Mouse (Mus musculus): ENCODE measurements around the gene App. TPM values are rescaled to one million over a fixed set of nuclear protein-coding genes. Genes with fewer than 3 reads are reported as not detected.

Gene App
- total RNA-seq (2017), result 130 and 135 TPM in 2 replicates

GRCm38 (mm10) chr16:85173373-85174081, at the start of gene App:
Gene App, minus strand, starts transcription at chr16:85173766.
- peak; percentile 82 for ATAC-seq (ENCODE audit: extremely low read depth, insufficient number of reproducible peaks, low FRiP score, poor library complexity, severe bottlenecking)

GRCm38 (mm10) chr16:85215846-85216245, 42.3 kb upstream of the App start:
- no peak for ATAC-seq (ENCODE audit: extremely low read depth, insufficient number of reproducible peaks, low FRiP score, poor library complexity, severe bottlenecking)

- no peak for ATAC-seq (ENCODE audit: extremely low read depth, insufficient number of reproducible peaks, low FRiP score, poor library complexity, severe bottlenecking)
These were observed 41.6 kb upstream of the App start for GRCm38 (mm10) chr16:85215173-85215572.

GRCm38 (mm10) chr16:85195622-85196021, 22.1 kb upstream of the App start:
- ATAC-seq (ENCODE audit: extremely low read depth, insufficient number of reproducible peaks, low FRiP score, poor library complexity, severe bottlenecking), result no peak

GRCm38 (mm10) chr16:85195167-85195566, 21.6 kb upstream of the App start:
- ATAC-seq (ENCODE audit: extremely low read depth, insufficient number of reproducible peaks, low FRiP score, poor library complexity, severe bottlenecking), result no peak

- no peak for ATAC-seq (ENCODE audit: extremely low read depth, insufficient number of reproducible peaks, low FRiP score, poor library complexity, severe bottlenecking)
These were observed 7.9 kb upstream of the App start for GRCm38 (mm10) chr16:85181502-85181901.

GRCm38 (mm10) chr16:85180710-85181109, 7.1 kb upstream of the App start:
- ATAC-seq (ENCODE audit: extremely low read depth, insufficient number of reproducible peaks, low FRiP score, poor library complexity, severe bottlenecking), result no peak

GRCm38 (mm10) chr16:85176666-85177065, 3.1 kb upstream of the App start:
- ATAC-seq (ENCODE audit: extremely low read depth, insufficient number of reproducible peaks, low FRiP score, poor library complexity, severe bottlenecking), result no peak

GRCm38 (mm10) chr16:85172571-85173372, 794 bp downstream of the App start:
- ATAC-seq (ENCODE audit: extremely low read depth, insufficient number of reproducible peaks, low FRiP score, poor library complexity, severe bottlenecking), result peak; percentile 2; the same call in 1 of the 2 replicates

GRCm38 (mm10) chr16:85171976-85172570, 1.5 kb downstream of the App start:
- peak; percentile 7; the same call in 1 of the 2 replicates for ATAC-seq (ENCODE audit: extremely low read depth, insufficient number of reproducible peaks, low FRiP score, poor library complexity, severe bottlenecking)

- ATAC-seq (ENCODE audit: extremely low read depth, insufficient number of reproducible peaks, low FRiP score, poor library complexity, severe bottlenecking), result no peak
These were observed 2.6 kb downstream of the App start for GRCm38 (mm10) chr16:85170826-85171510.

GRCm38 (mm10) chr16:85168821-85169220, 4.7 kb downstream of the App start:
- ATAC-seq (ENCODE audit: extremely low read depth, insufficient number of reproducible peaks, low FRiP score, poor library complexity, severe bottlenecking), result no peak

- ATAC-seq (ENCODE audit: extremely low read depth, insufficient number of reproducible peaks, low FRiP score, poor library complexity, severe bottlenecking), result no peak
These were observed 7.4 kb downstream of the App start for GRCm38 (mm10) chr16:85166205-85166604.

- ATAC-seq (ENCODE audit: extremely low read depth, insufficient number of reproducible peaks, low FRiP score, poor library complexity, severe bottlenecking), result no peak
These were observed 7.9 kb downstream of the App start for GRCm38 (mm10) chr16:85165631-85166030.

GRCm38 (mm10) chr16:85165177-85165576, 8.4 kb downstream of the App start:
- no peak for ATAC-seq (ENCODE audit: extremely low read depth, insufficient number of reproducible peaks, low FRiP score, poor library complexity, severe bottlenecking)

GRCm38 (mm10) chr16:85162779-85163178, 10.8 kb downstream of the App start:
- ATAC-seq (ENCODE audit: extremely low read depth, insufficient number of reproducible peaks, low FRiP score, poor library complexity, severe bottlenecking), result peak; percentile 30; the same call in 1 of the 2 replicates

GRCm38 (mm10) chr16:85160140-85160539, 13.4 kb downstream of the App start:
- ATAC-seq (ENCODE audit: extremely low read depth, insufficient number of reproducible peaks, low FRiP score, poor library complexity, severe bottlenecking), result no peak

- no peak for ATAC-seq (ENCODE audit: extremely low read depth, insufficient number of reproducible peaks, low FRiP score, poor library complexity, severe bottlenecking)
These were observed 15.6 kb downstream of the App start for GRCm38 (mm10) chr16:85157796-85158546.

- ATAC-seq (ENCODE audit: extremely low read depth, insufficient number of reproducible peaks, low FRiP score, poor library complexity, severe bottlenecking), result no peak
These were observed 16.4 kb downstream of the App start for GRCm38 (mm10) chr16:85157156-85157555.
